Mouse (Mus musculus) hindbrain, embryonic 11.5 days (tissue): ENCODE results near the gene Gm36079. TPM values are rescaled to one million over a fixed set of nuclear protein-coding genes. Genes with fewer than 3 reads are reported as not detected.
"Not testable (repeated sequence)": the region's sequence is repeated elsewhere in the genome, so short reads cannot be mapped to it uniquely, and the experiment has no call there.

Experiments used
- ATAC-seq: fragments of 200-750 bp; cut with Nextera tagmentation; 2 replicates; pipeline ENCODE4 v1.8.0; 2017; ENCODE audit warnings: mild to moderate bottlenecking, moderate TSS enrichment, moderate library complexity; ENCODE audit not compliant: low FRiP score
- DNase-seq: peaks from one replicate; pipeline ENCODE4 v3.0.0-alpha.2; 2015; ENCODE audit warnings: low spot score
- H3K27ac ChIP-seq: fragments of 300-500 bp; sonication (generic); 2 replicates; pipeline ENCODE4 v1.5.1; 2014; ENCODE audit warnings: mild to moderate bottlenecking, low read depth, low read length
- H3K27me3 ChIP-seq: fragments of 300-500 bp; sonication (generic); 2 replicates; pipeline ENCODE4 v1.6.1; 2014; ENCODE audit warnings: mild to moderate bottlenecking, low read length, moderate library complexity, mixed read lengths; ENCODE audit not compliant: control insufficient read depth, insufficient read depth
- H3K36me3 ChIP-seq: fragments of 300-500 bp; sonication (generic); 2 replicates; pipeline ENCODE4 v1.6.1; 2014; ENCODE audit warnings: mild to moderate bottlenecking, low read length, moderate library complexity, mixed read lengths; ENCODE audit not compliant: control insufficient read depth, insufficient read depth
- H3K4me1 ChIP-seq: fragments of 300-500 bp; sonication (generic); replicated peaks from 2 replicates; pipeline ENCODE4 v1.6.1; 2014; ENCODE audit warnings: low read length, mixed read lengths; ENCODE audit not compliant: control insufficient read depth, insufficient read depth
- H3K4me2 ChIP-seq: fragments of 300-500 bp; sonication (generic); replicated peaks from 2 replicates; pipeline ENCODE4 v1.6.1; 2014; ENCODE audit warnings: mild to moderate bottlenecking, low read depth, low read length
- H3K4me3 ChIP-seq: fragments of 300-500 bp; sonication (generic); 2 replicates; pipeline ENCODE4 v1.5.1; 2014; ENCODE audit warnings: low read depth, low read length
- H3K9ac ChIP-seq: fragments of 300-500 bp; sonication (generic); 2 replicates; pipeline ENCODE4 v1.6.1; 2014; ENCODE audit warnings: low read depth, low read length
- H3K9me3 ChIP-seq: fragments of 300-500 bp; sonication (generic); 2 replicates; pipeline ENCODE4 v1.6.1; 2016; ENCODE audit warnings: low read length; ENCODE audit not compliant: control insufficient read depth
- WGBS: fragments of 180-500 bp; shearing (Covaris S2); extraction: QIAGEN DNeasy Blood & Tissue Kit; methylation state at CpG from one replicate; pipeline ENCODE4 v1.1.7; 2014; 5-methylcytosine and 5-hydroxymethylcytosine counted together
- polyA plus RNA-seq: library from polyadenylated mRNA; unstranded; fragments of >200 nt; fragmentation: Nextera tagmentation; extraction: Ambion mirVana; gene quantifications from 2 replicates; pipeline ENCODE4 v1.2.1, GENCODE M21; 2014

The Gm36079 gene
- not detected in 2 replicates for polyA plus RNA-seq

DNA sequence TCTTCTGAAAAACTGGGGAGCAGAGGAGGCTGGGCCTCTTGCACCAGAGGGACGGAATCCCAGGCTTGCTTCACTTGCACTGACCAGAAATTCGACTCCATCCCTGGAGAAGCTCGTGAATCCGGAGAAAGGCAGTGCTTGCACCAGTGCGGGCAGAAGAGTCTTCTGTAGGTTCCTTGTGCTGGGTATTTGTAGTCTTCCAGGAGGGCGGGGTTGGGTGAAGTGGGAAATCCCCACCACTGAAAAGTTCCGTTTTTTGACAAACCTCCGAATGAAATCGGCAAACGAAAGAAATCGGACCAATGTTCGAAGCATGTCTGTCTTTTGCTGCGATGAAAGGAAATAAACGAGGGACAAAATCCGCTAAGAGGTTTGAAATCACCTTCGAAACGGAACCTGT, at the start of gene Gm36079:
Gm36079 (minus strand) TSS at position 101 of the 400 bp plus-strand sequence.
- not testable (repeated sequence) for H3K27ac ChIP-seq, ATAC-seq, H3K9ac ChIP-seq, H3K9me3 ChIP-seq, H3K4me3 ChIP-seq, H3K4me1 ChIP-seq, H3K36me3 ChIP-seq, H3K4me2 ChIP-seq, DNase-seq
- WGBS: 0% methylated on average over 3 of the region's 17 CpGs
- H3K27me3 ChIP-seq: peaks cover 10% of the 10 kb centered on the region; the same call in 1 of the 2 replicates

GRCm38 (mm10) chr13:120070878-120071277, 44.1 kb upstream of the Gm36079 start:
- not testable (repeated sequence) for H3K27ac ChIP-seq, H3K9ac ChIP-seq, H3K9me3 ChIP-seq, H3K4me2 ChIP-seq, H3K4me3 ChIP-seq, ATAC-seq, H3K4me1 ChIP-seq, DNase-seq, H3K27me3 ChIP-seq, H3K36me3 ChIP-seq
- WGBS: no CpG with 5 or more reads among the region's 13 CpGs

- peak; percentile 53; the same call in 1 of the 2 replicates for ATAC-seq
- WGBS: no CpG with 5 or more reads among the region's 12 CpGs
These were observed 43.3 kb upstream of the Gm36079 start for GRCm38 (mm10) chr13:120070012-120070598.

GRCm38 (mm10) chr13:120063439-120064089, 36.8 kb upstream of the Gm36079 start:
- H3K9ac ChIP-seq, H3K27me3 ChIP-seq, DNase-seq, H3K4me3 ChIP-seq, H3K4me2 ChIP-seq, H3K27ac ChIP-seq, H3K9me3 ChIP-seq, H3K36me3 ChIP-seq, H3K4me1 ChIP-seq: not testable (repeated sequence)
- WGBS: no CpG with 5 or more reads among the region's 22 CpGs
- ATAC-seq: peak; percentile 91

More at GRCm38 (mm10) chr13:120070012-120070598, 43.3 kb upstream of the Gm36079 start:
- not testable (repeated sequence) for H3K27me3 ChIP-seq, H3K4me3 ChIP-seq, DNase-seq, H3K36me3 ChIP-seq, H3K9ac ChIP-seq, H3K27ac ChIP-seq, H3K4me1 ChIP-seq, H3K4me2 ChIP-seq, H3K9me3 ChIP-seq

- not testable (repeated sequence) for H3K4me1 ChIP-seq, DNase-seq, H3K4me2 ChIP-seq, H3K4me3 ChIP-seq, H3K27me3 ChIP-seq, ATAC-seq, H3K36me3 ChIP-seq, H3K9ac ChIP-seq, H3K9me3 ChIP-seq, H3K27ac ChIP-seq
- WGBS: no CpG with 5 or more reads among the region's 4 CpGs
These were observed 36.1 kb upstream of the Gm36079 start for GRCm38 (mm10) chr13:120062903-120063302.

DNA sequence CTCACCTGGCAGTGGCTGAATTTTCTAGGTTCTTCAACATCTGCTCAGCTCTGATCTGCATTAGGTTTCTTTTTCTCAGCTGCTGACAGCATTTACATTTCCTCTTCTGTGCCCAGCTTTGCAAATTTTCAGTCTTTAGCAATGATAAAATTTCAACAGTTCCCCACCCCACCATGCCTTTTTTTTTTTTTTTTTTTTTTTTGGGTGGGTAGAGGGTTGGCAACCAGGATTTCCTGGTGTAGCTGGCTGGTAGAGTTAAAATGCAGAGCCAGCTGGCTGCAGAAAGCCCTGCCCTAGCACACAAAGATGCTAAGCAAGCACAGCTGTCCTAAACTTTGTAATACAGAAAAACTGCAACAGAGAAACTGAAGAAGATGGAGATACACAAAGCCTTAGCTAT, 25.3 kb upstream of the Gm36079 start, which contains the start of gene Gm21188:
Gm21188 (minus strand) TSS at position 110 of the 400 bp plus-strand sequence.
- not testable (repeated sequence) for H3K9me3 ChIP-seq, H3K27me3 ChIP-seq, H3K27ac ChIP-seq, H3K4me2 ChIP-seq, H3K4me3 ChIP-seq, DNase-seq, H3K4me1 ChIP-seq, ATAC-seq, H3K36me3 ChIP-seq, H3K9ac ChIP-seq

DNA sequence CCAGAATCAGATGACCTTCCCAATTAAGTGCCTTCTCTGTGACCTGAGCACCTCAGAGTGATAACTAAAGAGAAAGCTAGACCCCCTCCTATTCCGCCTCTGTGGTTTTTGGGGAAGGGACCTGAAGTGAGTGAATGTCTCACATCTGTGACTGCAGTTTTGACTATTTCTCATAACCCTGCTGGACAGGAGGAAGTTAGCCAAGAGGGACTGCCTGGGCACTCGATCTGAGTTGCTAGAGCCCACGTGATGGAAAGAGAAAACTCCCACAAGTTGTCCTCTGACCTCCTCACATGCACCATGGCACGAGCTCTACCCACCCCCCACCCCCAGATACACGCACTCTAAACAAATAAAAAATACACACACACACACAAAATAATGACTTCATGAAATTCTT, 21.8 kb upstream of the Gm36079 start:
- not testable (repeated sequence) for H3K9me3 ChIP-seq, DNase-seq, H3K36me3 ChIP-seq, H3K4me2 ChIP-seq, H3K4me1 ChIP-seq, ATAC-seq, H3K9ac ChIP-seq, H3K27me3 ChIP-seq, H3K27ac ChIP-seq, H3K4me3 ChIP-seq
- no CpG with 5 or more reads among the region's 5 CpGs for WGBS

- not testable (repeated sequence) for H3K9me3 ChIP-seq, H3K27ac ChIP-seq, H3K4me2 ChIP-seq, H3K36me3 ChIP-seq, H3K27me3 ChIP-seq, H3K9ac ChIP-seq, DNase-seq, H3K4me3 ChIP-seq, H3K4me1 ChIP-seq, ATAC-seq
- no CpG with 5 or more reads among the region's 2 CpGs for WGBS
These were observed 21.4 kb upstream of the Gm36079 start for GRCm38 (mm10) chr13:120048186-120048585.
